Mouse (Mus musculus) forebrain, embryonic 13.5 days (tissue): ENCODE results near the gene Frmd8. TPM values are rescaled to one million over a fixed set of nuclear protein-coding genes. Genes with fewer than 3 reads are reported as not detected.

Experiments
- ATAC-seq: fragments of 200-750 bp; cut with Nextera tagmentation; 2 replicates; pipeline ENCODE4 v1.8.0; 2017
- H3K27ac ChIP-seq: fragments of 300-500 bp; sonication (generic); 2 replicates; pipeline ENCODE4 v1.5.1; 2015; ENCODE audit warnings: inconsistent platforms, mild to moderate bottlenecking, moderate library complexity
- H3K27me3 ChIP-seq: fragments of 300-500 bp; sonication (generic); 2 replicates; pipeline ENCODE4 v1.6.1; 2015; ENCODE audit warnings: mild to moderate bottlenecking, inconsistent platforms
- H3K36me3 ChIP-seq: fragments of 300-500 bp; sonication (generic); 2 replicates; pipeline ENCODE4 v1.6.1; 2015; ENCODE audit warnings: mild to moderate bottlenecking, inconsistent platforms; ENCODE audit not compliant: poor library complexity, severe bottlenecking
- H3K4me1 ChIP-seq: fragments of 300-500 bp; sonication (generic); 2 replicates; pipeline ENCODE4 v1.6.1; 2015; ENCODE audit warnings: inconsistent platforms
- H3K4me2 ChIP-seq: fragments of 300-500 bp; sonication (generic); 2 replicates; pipeline ENCODE4 v1.6.1; 2015; ENCODE audit warnings: inconsistent platforms, mild to moderate bottlenecking, moderate library complexity
- H3K4me3 ChIP-seq: fragments of 300-500 bp; sonication (generic); 2 replicates; pipeline ENCODE4 v1.5.1; 2015; ENCODE audit warnings: mild to moderate bottlenecking, inconsistent platforms
- H3K9ac ChIP-seq: fragments of 300-500 bp; sonication (generic); 2 replicates; pipeline ENCODE4 v1.6.1; 2015; ENCODE audit warnings: mild to moderate bottlenecking, inconsistent platforms
- H3K9me3 ChIP-seq: fragments of 300-500 bp; sonication (generic); replicated peaks from 2 replicates; pipeline ENCODE4 v1.6.1; 2016; ENCODE audit warnings: inconsistent platforms
- WGBS: fragments of 180-500 bp; shearing (Covaris S2); methylation state at CpG from one replicate; pipeline ENCODE4 v1.1.7; 2015; 5-methylcytosine and 5-hydroxymethylcytosine counted together
- polyA plus RNA-seq: library from polyadenylated mRNA; unstranded; fragments of >200 nt; fragmentation: Nextera tagmentation; extraction: Ambion mirVana; gene quantifications from 2 replicates; pipeline ENCODE4 v1.2.1, GENCODE M21; 2015

The Frmd8 gene
- polyA plus RNA-seq, 1 experiment from 2014 or later, result 21.7 TPM

GRCm38 (mm10) chr19:5833287-5834100 lies 41.6 kb downstream of the Frmd8 start:
- peaks cover 3% of the 10 kb centered on the region; the same call in 1 of the 2 replicates for H3K4me1 ChIP-seq

GRCm38 (mm10) chr19:5832326-5832725 lies 42.7 kb downstream of the Frmd8 start:
- no peaks in the 10 kb centered on the region for H3K36me3 ChIP-seq
- H3K4me3 ChIP-seq, result no peak overlapping the region
- WGBS, result 80% methylated on average over 6 of the region's 6 CpGs
- peaks cover 3% of the 10 kb centered on the region; the same call in 1 of the 2 replicates for H3K4me1 ChIP-seq
- H3K9ac ChIP-seq, result no peak overlapping the region
- no peaks in the 10 kb centered on the region for H3K27me3 ChIP-seq
- H3K27ac ChIP-seq, result no peak overlapping the region
- no peak overlapping the region for H3K4me2 ChIP-seq
- no peak for ATAC-seq
- no peaks in the 10 kb centered on the region for H3K9me3 ChIP-seq

More at GRCm38 (mm10) chr19:5833287-5834100, 41.6 kb downstream of the Frmd8 start:
- H3K4me2 ChIP-seq, result no peak overlapping the region
- 91% methylated on average over 10 of the region's 10 CpGs for WGBS
- no peak for ATAC-seq
- H3K9ac ChIP-seq, result no peak overlapping the region
- no peaks in the 10 kb centered on the region for H3K27me3 ChIP-seq
- H3K4me3 ChIP-seq, result no peak overlapping the region
- H3K27ac ChIP-seq, result no peak overlapping the region
- H3K36me3 ChIP-seq, result no peaks in the 10 kb centered on the region
- no peaks in the 10 kb centered on the region for H3K9me3 ChIP-seq

GRCm38 (mm10) chr19:5831958-5832320 lies 43.1 kb downstream of the Frmd8 start:
- Histone ChIP-seq H3K4me2 (no peak overlapping the region), H3K27me3 (no peaks in the 10 kb centered on the region), H3K27ac (no peak overlapping the region), H3K36me3 (no peaks in the 10 kb centered on the region), H3K4me1 (peaks cover 3% of the 10 kb centered on the region; the same call in 1 of the 2 replicates), H3K9me3 (no peaks in the 10 kb centered on the region), H3K9ac (no peak overlapping the region), H3K4me3 (no peak overlapping the region)
- WGBS, result 96% methylated on average over 4 of the region's 4 CpGs
- ATAC-seq, result no peak

- 91% methylated on average over 11 of the region's 11 CpGs for WGBS
- no peak for ATAC-seq
- Histone ChIP-seq H3K4me2 (no peak overlapping the region), H3K4me3 (no peak overlapping the region), H3K36me3 (no peaks in the 10 kb centered on the region), H3K9me3 (no peaks in the 10 kb centered on the region), H3K27ac (no peak overlapping the region), H3K4me1 (peaks cover 3% of the 10 kb centered on the region; the same call in 1 of the 2 replicates), H3K9ac (no peak overlapping the region), H3K27me3 (no peaks in the 10 kb centered on the region)
Observed at GRCm38 (mm10) chr19:5831224-5831957, 43.7 kb downstream of the Frmd8 start.

GRCm38 (mm10) chr19:5830776-5831175 lies 44.3 kb downstream of the Frmd8 start:
- 92% methylated on average over 7 of the region's 7 CpGs for WGBS
- Histone ChIP-seq H3K27ac (no peak overlapping the region), H3K27me3 (no peaks in the 10 kb centered on the region), H3K4me3 (no peak overlapping the region), H3K9ac (no peak overlapping the region), H3K36me3 (no peaks in the 10 kb centered on the region), H3K9me3 (no peaks in the 10 kb centered on the region), H3K4me1 (peaks cover 3% of the 10 kb centered on the region; the same call in 1 of the 2 replicates), H3K4me2 (no peak overlapping the region)
- ATAC-seq, result no peak

GRCm38 (mm10) chr19:5829958-5830615 lies 45.0 kb downstream of the Frmd8 start:
- Histone ChIP-seq H3K36me3 (no peaks in the 10 kb centered on the region), H3K9ac (no peak overlapping the region), H3K4me1 (peaks cover 3% of the 10 kb centered on the region; the same call in 1 of the 2 replicates), H3K4me3 (no peak overlapping the region), H3K4me2 (no peak overlapping the region), H3K9me3 (no peaks in the 10 kb centered on the region), H3K27ac (no peak overlapping the region), H3K27me3 (no peaks in the 10 kb centered on the region)
- ATAC-seq, result no peak
- WGBS, result 78% methylated on average over 19 of the region's 19 CpGs

- H3K4me3 ChIP-seq, result no peak overlapping the region
- ATAC-seq, result no peak
- peaks cover 11% of the 10 kb centered on the region for H3K4me1 ChIP-seq
- no peak overlapping the region for H3K27ac ChIP-seq
- H3K9me3 ChIP-seq, result no peaks in the 10 kb centered on the region
- no peak overlapping the region for H3K4me2 ChIP-seq
- no peak overlapping the region for H3K9ac ChIP-seq
- WGBS, result 91% methylated on average over 7 of the region's 7 CpGs
- no peaks in the 10 kb centered on the region for H3K36me3 ChIP-seq
- H3K27me3 ChIP-seq, result no peaks in the 10 kb centered on the region
Observed at GRCm38 (mm10) chr19:5828905-5829304, 46.2 kb downstream of the Frmd8 start.

GRCm38 (mm10) chr19:5828155-5828554 lies 46.9 kb downstream of the Frmd8 start:
- no peak for ATAC-seq
- Histone ChIP-seq H3K9me3 (no peaks in the 10 kb centered on the region), H3K9ac (no peak overlapping the region), H3K4me2 (no peak overlapping the region), H3K4me1 (peaks cover 16% of the 10 kb centered on the region), H3K36me3 (no peaks in the 10 kb centered on the region), H3K27me3 (no peaks in the 10 kb centered on the region), H3K27ac (no peak overlapping the region), H3K4me3 (no peak overlapping the region)
- WGBS, result 91% methylated on average over 3 of the region's 3 CpGs

GRCm38 (mm10) chr19:5827456-5828154 lies 47.5 kb downstream of the Frmd8 start:
- H3K9me3 ChIP-seq, result no peaks in the 10 kb centered on the region
- H3K4me1 ChIP-seq, result peaks cover 21% of the 10 kb centered on the region
- H3K27ac ChIP-seq, result no peak overlapping the region
- no peak overlapping the region for H3K4me2 ChIP-seq
- H3K9ac ChIP-seq, result no peak overlapping the region
- no peaks in the 10 kb centered on the region for H3K36me3 ChIP-seq
- H3K27me3 ChIP-seq, result no peaks in the 10 kb centered on the region
- H3K4me3 ChIP-seq, result no peak overlapping the region
- no peak for ATAC-seq
- WGBS, result 74% methylated on average over 9 of the region's 9 CpGs

GRCm38 (mm10) chr19:5827044-5827443 lies 48.0 kb downstream of the Frmd8 start:
- H3K4me3 ChIP-seq, result no peak overlapping the region
- H3K4me1 ChIP-seq, result peaks cover 27% of the 10 kb centered on the region
- 82% methylated on average over 6 of the region's 6 CpGs for WGBS
- H3K9ac ChIP-seq, result no peak overlapping the region
- ATAC-seq, result no peak
- no peaks in the 10 kb centered on the region for H3K27me3 ChIP-seq
- no peak overlapping the region for H3K27ac ChIP-seq
- H3K4me2 ChIP-seq, result no peak overlapping the region
- H3K36me3 ChIP-seq, result no peaks in the 10 kb centered on the region
- no peaks in the 10 kb centered on the region for H3K9me3 ChIP-seq

GRCm38 (mm10) chr19:5826731-5827002 lies 48.4 kb downstream of the Frmd8 start:
- ATAC-seq, result no peak
- Histone ChIP-seq H3K9ac (no peak overlapping the region), H3K36me3 (no peaks in the 10 kb centered on the region), H3K4me1 (peaks cover 29% of the 10 kb centered on the region), H3K27me3 (no peaks in the 10 kb centered on the region), H3K4me3 (no peak overlapping the region), H3K27ac (no peak overlapping the region), H3K4me2 (no peak overlapping the region), H3K9me3 (no peaks in the 10 kb centered on the region)
- WGBS, result 90% methylated on average over 4 of the region's 4 CpGs
